Mouse (Mus musculus) megakaryocyte, embryonic 14.5 days (primary cell): ENCODE measurements around the gene Rc3h1.

Source experiments
- FLI1 ChIP-seq: IDR thresholded peaks from 2 replicates; pipeline ENCODE4 v1.6.1; 2012; ENCODE audit warnings: low read length, inconsistent platforms, mixed read lengths
- GATA1 ChIP-seq: IDR thresholded peaks from 3 replicates; pipeline ENCODE4 v1.6.1; 2012; ENCODE audit warnings: mixed read lengths, low read length, inconsistent platforms, borderline replicate concordance

DNA sequence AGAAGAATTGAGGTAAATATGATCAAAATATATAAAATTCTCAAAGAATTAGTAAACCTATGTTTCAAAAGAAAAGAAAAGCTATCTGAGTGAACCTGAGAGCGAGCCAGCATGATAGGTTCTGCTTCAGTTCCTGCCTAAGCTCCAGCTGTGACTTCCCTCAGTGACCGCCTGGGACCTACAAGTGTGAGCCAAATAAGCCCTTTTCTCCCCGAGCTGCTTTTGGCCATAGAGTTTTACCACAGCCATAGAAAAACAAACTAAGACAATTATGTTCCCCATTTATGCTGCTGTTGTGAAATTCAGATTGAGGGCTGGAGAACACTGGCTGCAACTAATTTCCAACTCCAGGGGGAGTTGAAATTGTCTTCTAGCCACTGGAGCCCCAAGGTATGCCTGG, 24.2 kb upstream of the Rc3h1 start:
- TF ChIP-seq GATA1 (no peak), FLI1 (no peak)
